Mouse (Mus musculus) E14TG2a.4 (cell line): ENCODE measurements at regions not wholly inside any gene's neighbourhood (a gene's known extent, or its start where the extent isn't known, plus 50 kb on each side); places are given as distances from the start of the nearest gene placed in this dataset.

Source experiments
- H3K27me3 ChIP-seq: 2 replicates; pipeline ENCODE4 v1.6.1; 2014; ENCODE audit warnings: low read length, control low read depth; ENCODE audit not compliant: insufficient read depth
- H3K36me3 ChIP-seq: 2 replicates; pipeline ENCODE4 v1.6.1; 2014; ENCODE audit warnings: low read length, control low read depth; ENCODE audit not compliant: insufficient read depth
- H3K4me1 ChIP-seq: replicated peaks from 2 replicates; pipeline ENCODE4 v1.6.1; 2014; ENCODE audit warnings: low read depth, low read length, control low read depth
- H3K4me3 ChIP-seq: replicated peaks from 2 replicates; pipeline ENCODE4 v1.5.1; 2014; ENCODE audit warnings: mild to moderate bottlenecking, low read length
- H3K9me3 ChIP-seq: 2 replicates; pipeline ENCODE4 v1.6.1; 2014; ENCODE audit warnings: low read length, control low read depth
- CTCF ChIP-seq: conservative IDR thresholded peaks from 2 replicates; pipeline ENCODE4 v1.5.1; 2014; ENCODE audit warnings: low read length
- NANOG ChIP-seq: IDR thresholded peaks from 2 replicates; pipeline ENCODE4 v1.6.1; 2014; ENCODE audit warnings: borderline replicate concordance, low read length, mixed read lengths
- POU5F1 ChIP-seq: IDR thresholded peaks from 2 replicates; pipeline ENCODE4 v1.6.1; 2014; ENCODE audit warnings: low read length, borderline replicate concordance

DNA sequence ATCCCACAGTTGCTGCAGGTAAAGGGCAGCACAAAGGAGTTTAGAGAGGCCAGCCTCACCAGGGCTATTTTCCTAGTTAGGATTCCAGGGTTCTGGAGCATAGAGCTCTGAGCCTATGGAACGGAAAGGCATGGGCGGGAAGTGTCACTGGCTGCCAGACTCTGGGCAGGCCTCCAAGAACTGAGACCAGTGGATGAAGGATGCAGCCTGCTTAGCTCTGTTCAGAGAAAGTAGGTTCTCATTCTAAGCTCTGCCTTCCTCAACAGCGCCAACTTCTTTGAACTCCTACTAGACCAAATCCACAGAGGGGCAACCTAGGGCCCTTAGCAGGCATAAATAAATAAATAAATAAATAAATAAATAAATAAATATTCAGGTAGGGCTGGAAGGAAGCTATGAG, 80.1 kb upstream of the Foxq1 start:
- Histone ChIP-seq H3K4me3 (no peak overlapping the region), H3K27me3 (no peaks in the 10 kb centered on the region), H3K9me3 (no peaks in the 10 kb centered on the region), H3K36me3 (no peaks in the 10 kb centered on the region), H3K4me1 (peaks cover 5% of the 10 kb centered on the region; the same call in 1 of the 2 replicates)
- TF ChIP-seq POU5F1 (no peak), CTCF (no peak), NANOG (no peak)

DNA sequence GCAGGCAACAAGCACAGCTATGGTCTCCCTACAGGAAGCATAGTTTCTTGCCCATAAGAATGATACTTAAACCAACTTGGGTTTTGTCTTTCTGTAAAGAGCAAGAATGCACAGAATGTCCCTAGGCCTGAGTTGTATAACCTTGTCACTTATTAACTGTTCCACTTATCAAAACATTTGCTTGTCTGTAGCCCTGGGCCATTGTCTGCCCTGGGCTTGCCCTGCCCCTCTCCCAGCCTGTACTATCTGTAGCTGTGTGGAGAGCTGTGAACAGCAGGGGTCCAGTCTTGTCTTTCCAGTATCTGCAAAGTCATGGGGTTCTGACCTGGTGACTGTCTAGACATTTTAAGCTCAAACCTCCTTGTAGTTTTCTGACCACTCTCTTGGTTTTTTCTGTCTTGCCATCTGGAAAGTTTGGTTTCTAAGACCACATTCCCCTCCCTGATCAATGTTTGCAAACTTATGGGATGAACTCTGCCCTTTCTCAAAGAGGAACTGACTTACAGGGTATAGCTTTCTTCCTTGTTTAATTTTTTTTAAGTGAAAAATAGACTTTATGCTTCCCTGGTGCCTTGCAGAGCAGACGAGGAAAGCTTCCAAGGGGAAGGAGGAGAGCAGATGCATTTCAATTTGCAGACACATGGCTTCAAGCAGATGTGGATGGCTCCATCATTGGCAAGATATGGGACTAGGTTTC, 78.6 kb upstream of the Foxq1 start:
- no peaks in the 10 kb centered on the region for H3K27me3 ChIP-seq
- no peak for TF ChIP-seq POU5F1
- TF ChIP-seq NANOG = no peak
- no peak overlapping the region for H3K4me3 ChIP-seq
- H3K9me3 ChIP-seq = no peaks in the 10 kb centered on the region
- no peaks in the 10 kb centered on the region for H3K36me3 ChIP-seq
- H3K4me1 ChIP-seq = peaks cover 5% of the 10 kb centered on the region; the same call in 1 of the 2 replicates

DNA sequence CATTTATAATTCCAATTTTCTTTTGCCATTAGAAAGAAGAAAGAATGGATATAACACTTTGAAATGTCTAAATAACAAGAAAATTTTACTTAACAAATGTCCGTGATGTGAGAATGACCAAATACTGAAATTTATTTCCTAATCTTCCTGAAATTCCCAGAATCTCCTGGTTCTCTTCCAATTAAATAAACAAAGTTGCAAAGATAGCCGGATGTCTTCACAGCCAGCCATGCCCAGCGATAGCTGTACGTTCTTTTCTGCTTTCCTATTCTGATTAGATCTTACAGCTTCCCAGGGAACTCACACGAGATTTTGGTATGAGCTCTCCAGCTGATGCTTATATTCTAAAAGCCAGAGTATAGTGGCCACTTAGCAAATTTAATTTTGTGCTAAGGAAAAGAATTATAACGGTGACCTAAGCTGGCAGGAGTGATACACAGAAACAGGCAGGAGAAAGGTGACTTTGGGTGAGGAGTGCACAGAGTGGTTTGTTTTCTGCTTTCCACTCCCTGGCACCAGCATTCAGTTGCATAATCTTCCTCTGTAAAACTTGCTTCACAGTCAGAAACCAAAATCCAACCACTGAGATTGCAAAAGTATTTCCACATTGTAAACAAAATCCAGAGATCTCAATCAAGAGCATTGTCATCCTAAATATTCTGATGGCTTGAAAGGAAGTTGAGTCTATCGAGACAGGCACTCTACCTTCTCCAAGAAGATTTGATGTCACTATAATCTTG, 74.7 kb upstream of the Foxq1 start:
- Histone ChIP-seq H3K4me3 (no peak overlapping the region), H3K36me3 (no peaks in the 10 kb centered on the region), H3K9me3 (no peaks in the 10 kb centered on the region), H3K4me1 (peaks cover 5% of the 10 kb centered on the region; the same call in 1 of the 2 replicates), H3K27me3 (no peaks in the 10 kb centered on the region)
- no peak for TF ChIP-seq NANOG
- no peak for TF ChIP-seq CTCF
- no peak for TF ChIP-seq POU5F1

DNA sequence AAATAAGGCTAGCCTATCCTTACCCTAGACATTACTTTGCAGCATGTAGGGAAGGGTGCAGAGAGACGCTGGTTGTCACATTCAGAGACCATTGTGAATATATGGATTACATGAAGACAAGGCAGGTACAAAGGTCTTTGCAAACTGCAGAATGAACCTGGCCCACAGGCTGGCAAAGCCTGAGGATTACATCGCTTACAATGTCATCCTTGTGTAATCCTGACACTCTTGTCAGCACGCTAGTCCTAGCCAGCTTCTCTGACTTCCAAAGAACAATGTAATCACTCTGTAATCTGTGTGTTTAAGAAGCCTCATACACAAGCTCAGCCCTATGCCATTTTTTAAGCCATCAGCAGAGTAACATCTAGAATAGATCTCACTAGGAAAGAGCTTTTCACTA, 69.6 kb upstream of the Foxq1 start:
- Histone ChIP-seq H3K27me3 (no peaks in the 10 kb centered on the region), H3K9me3 (no peaks in the 10 kb centered on the region), H3K4me3 (no peak overlapping the region), H3K4me1 (no peaks in the 10 kb centered on the region), H3K36me3 (no peaks in the 10 kb centered on the region)
- TF ChIP-seq NANOG (no peak), POU5F1 (no peak), CTCF (no peak)

DNA sequence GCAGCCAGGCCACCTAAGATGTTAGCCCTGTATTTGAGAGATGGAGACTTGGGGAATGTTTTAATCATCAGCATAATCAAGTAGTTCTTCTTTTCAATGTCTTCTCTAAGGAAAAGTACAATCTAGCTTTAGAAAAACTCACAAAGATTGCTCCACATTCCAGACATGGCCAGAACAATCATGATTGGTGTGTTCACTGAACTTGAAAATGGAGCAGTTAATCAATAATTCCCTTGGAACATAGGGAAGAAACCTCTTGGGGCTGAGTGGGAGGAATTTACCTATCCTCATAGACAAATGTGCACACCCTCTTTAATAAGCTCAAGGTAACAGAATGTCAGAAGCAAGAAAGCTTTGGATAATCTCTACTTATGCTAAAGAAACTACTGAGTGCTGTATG, 67.7 kb upstream of the Foxq1 start:
- H3K9me3 ChIP-seq = no peaks in the 10 kb centered on the region
- H3K27me3 ChIP-seq = no peaks in the 10 kb centered on the region
- TF ChIP-seq CTCF (no peak), POU5F1 (no peak), NANOG (no peak)
- H3K4me1 ChIP-seq = no peaks in the 10 kb centered on the region
- H3K4me3 ChIP-seq = no peak overlapping the region
- H3K36me3 ChIP-seq = no peaks in the 10 kb centered on the region

DNA sequence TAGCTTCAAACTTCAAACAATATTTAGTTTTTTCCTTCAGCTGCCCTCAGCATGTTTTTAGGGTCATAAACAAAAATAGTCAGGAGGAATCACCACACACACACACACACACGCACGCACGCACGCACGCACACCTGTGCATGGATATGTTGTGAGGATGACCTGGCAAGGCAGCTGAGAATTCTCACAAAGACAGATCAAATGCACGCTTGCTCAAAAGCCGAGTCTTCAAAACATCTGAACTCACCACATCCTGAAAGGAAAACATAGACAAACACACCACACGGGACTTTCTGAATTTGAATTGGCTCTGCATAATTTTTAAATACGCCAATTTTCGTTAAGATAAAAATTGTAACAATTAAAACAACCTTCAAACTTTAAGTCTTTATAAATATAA, 52.7 kb upstream of the Foxq1 start:
- H3K27me3 ChIP-seq = no peaks in the 10 kb centered on the region
- no peaks in the 10 kb centered on the region for H3K4me1 ChIP-seq
- no peak for TF ChIP-seq CTCF
- TF ChIP-seq POU5F1 = no peak
- no peak for TF ChIP-seq NANOG
- H3K9me3 ChIP-seq = 0 out of 2 replicates have a peak, but pooled peaks cover 8% of the 10 kb centered on the region
- no peaks in the 10 kb centered on the region for H3K36me3 ChIP-seq
- H3K4me3 ChIP-seq = no peak overlapping the region

DNA sequence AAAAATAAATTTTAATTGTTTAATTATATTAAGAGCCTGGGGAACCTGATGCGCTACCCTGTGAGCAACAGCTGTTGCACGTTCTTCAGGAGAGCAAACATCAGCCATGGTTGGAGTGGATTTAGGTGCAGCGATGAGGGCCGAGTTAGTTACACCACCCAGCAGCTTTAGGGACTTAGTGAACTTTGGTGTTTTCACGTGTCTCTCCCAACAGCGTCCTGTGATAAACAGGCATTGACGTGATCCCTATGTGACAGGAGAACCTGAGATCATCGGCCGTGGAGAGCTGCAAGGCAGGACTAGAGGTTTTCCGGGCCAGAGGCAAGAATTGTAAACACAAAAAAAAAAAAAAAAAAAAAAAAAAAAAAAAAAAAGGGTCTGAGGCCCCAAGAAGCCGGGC, 52.1 kb upstream of the Foxq1 start:
- H3K36me3 ChIP-seq = no peaks in the 10 kb centered on the region
- no peak for TF ChIP-seq CTCF
- no peak for TF ChIP-seq NANOG
- TF ChIP-seq POU5F1 = no peak
- H3K27me3 ChIP-seq = no peaks in the 10 kb centered on the region
- no peaks in the 10 kb centered on the region for H3K4me1 ChIP-seq
- H3K4me3 ChIP-seq = no peak overlapping the region
- 0 out of 2 replicates have a peak, but pooled peaks cover 4% of the 10 kb centered on the region for H3K9me3 ChIP-seq

DNA sequence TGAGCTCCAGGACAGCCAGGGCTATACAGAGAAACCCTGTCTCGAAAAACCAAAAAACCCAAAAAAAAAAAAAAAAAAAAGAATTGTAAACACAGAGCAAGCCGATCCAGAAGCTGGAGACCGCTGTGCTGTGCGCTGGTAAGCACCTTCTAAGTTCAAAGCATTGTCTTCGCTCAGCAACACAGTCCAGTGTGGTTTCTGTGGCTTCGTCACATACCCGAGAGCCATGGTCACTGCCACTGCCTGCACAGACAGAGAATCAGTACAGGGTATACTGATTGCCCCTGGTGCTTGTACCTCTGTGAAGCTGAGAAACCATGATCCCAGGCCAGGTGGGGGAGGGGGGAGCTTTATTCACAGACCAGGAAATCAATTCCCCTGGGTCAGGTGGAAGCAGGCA, 51.6 kb upstream of the Foxq1 start:
- H3K36me3 ChIP-seq = no peaks in the 10 kb centered on the region
- H3K4me1 ChIP-seq = no peaks in the 10 kb centered on the region
- H3K9me3 ChIP-seq = no peaks in the 10 kb centered on the region
- H3K27me3 ChIP-seq = no peaks in the 10 kb centered on the region
- TF ChIP-seq NANOG (no peak), POU5F1 (no peak), CTCF (no peak)
- no peak overlapping the region for H3K4me3 ChIP-seq
